Mouse (Mus musculus): ENCODE measurements around the gene Cdh5. TPM values are rescaled to one million over a fixed set of nuclear protein-coding genes. Genes with fewer than 3 reads are reported as not detected.

The Cdh5 gene
- total RNA-seq, 2 experiments from 2014 or later, result 36.4 to 46.9 TPM

GRCm38 (mm10) chr8:104146717-104147494 lies 45.5 kb downstream of the Cdh5 start:
- no peak for TF ChIP-seq CTCF (IDR thresholded peaks at IDR 0.05)
- DNase-seq, result no peak
- intact Hi-C loops (cut with DNase I), result loop anchor here (1.0 to 10.0 kb wide), 2 partner anchors 72 to 418 kb away; no protein-coding TSS in a partner anchor
- Histone ChIP-seq H3K4me3 (no peak overlapping the region), H3K27ac (no peak overlapping the region)

- intact Hi-C loops (cut with DNase I), result loop anchor here (10.0 kb wide), 1 partner anchor 417 kb away; no protein-coding TSS in a partner anchor
- no peak for TF ChIP-seq CTCF (IDR thresholded peaks at IDR 0.05)
- no peak overlapping the region for H3K27ac ChIP-seq
- H3K4me3 ChIP-seq, result no peak overlapping the region
- DNase-seq, result no peak
Measured at GRCm38 (mm10) chr8:104147947-104148346, 46.5 kb downstream of the Cdh5 start.

- Histone ChIP-seq H3K27ac (no peak overlapping the region), H3K4me3 (no peak overlapping the region)
- no peak for TF ChIP-seq CTCF (IDR thresholded peaks at IDR 0.05)
- intact Hi-C loops (cut with DNase I), result no loop called here
- no peak for DNase-seq
Measured at GRCm38 (mm10) chr8:104160731-104161130, 59.3 kb downstream of the Cdh5 start.

- DNase-seq, result no peak
- H3K4me3 ChIP-seq, result no peak overlapping the region
- no peak for TF ChIP-seq CTCF (IDR thresholded peaks at IDR 0.05)
- no peak overlapping the region for H3K27ac ChIP-seq
- intact Hi-C loops (cut with DNase I), result no loop called here
Measured at GRCm38 (mm10) chr8:104169461-104169860, 68.0 kb downstream of the Cdh5 start.

- Histone ChIP-seq H3K4me3 (peak within 1 kb of the TSS; percentile 73), H3K27ac (peak within 1 kb of the TSS; percentile 61)
- no peak for TF ChIP-seq CTCF (IDR thresholded peaks at IDR 0.05)
- DNase-seq, result peak; percentile 72
- intact Hi-C loops (cut with DNase I), result no loop called here
Measured at GRCm38 (mm10) chr8:104170118-104171049, 69.0 kb downstream of the Cdh5 start, which contains the start of gene Bean1. Gene Bean1, plus strand, starts transcription at chr8:104170442.

- Histone ChIP-seq H3K4me3 (peak overlapping the region; percentile 73), H3K27ac (peak overlapping the region; percentile 61)
- intact Hi-C loops (cut with DNase I), result no loop called here
- TF ChIP-seq CTCF (IDR thresholded peaks at IDR 0.05), result no peak
- no peak for DNase-seq
Measured at GRCm38 (mm10) chr8:104171050-104171620, 69.7 kb downstream of the Cdh5 start.

- no peak for DNase-seq
- Histone ChIP-seq H3K27ac (no peak overlapping the region), H3K4me3 (no peak overlapping the region)
- intact Hi-C loops (cut with DNase I), result no loop called here
- TF ChIP-seq CTCF (IDR thresholded peaks at IDR 0.05), result no peak
Measured at GRCm38 (mm10) chr8:104172420-104172819, 71.0 kb downstream of the Cdh5 start.

GRCm38 (mm10) chr8:104175848-104176527 lies 74.6 kb downstream of the Cdh5 start:
- Histone ChIP-seq H3K4me3 (no peak overlapping the region), H3K27ac (no peak overlapping the region)
- no peak for DNase-seq
- intact Hi-C loops (cut with DNase I), result no loop called here
- no peak for TF ChIP-seq CTCF (IDR thresholded peaks at IDR 0.05)

GRCm38 (mm10) chr8:104177054-104177453 lies 75.6 kb downstream of the Cdh5 start:
- no peak for DNase-seq
- TF ChIP-seq CTCF (IDR thresholded peaks at IDR 0.05), result no peak
- Histone ChIP-seq H3K27ac (no peak overlapping the region), H3K4me3 (no peak overlapping the region)
- intact Hi-C loops (cut with DNase I), result no loop called here

GRCm38 (mm10) chr8:104184905-104185304 lies 83.5 kb downstream of the Cdh5 start:
- Histone ChIP-seq H3K27ac (no peak overlapping the region), H3K4me3 (no peak overlapping the region)
- no peak for TF ChIP-seq CTCF (IDR thresholded peaks at IDR 0.05)
- DNase-seq, result no peak
- intact Hi-C loops (cut with DNase I), result no loop called here

- H3K4me3 ChIP-seq, result no peak overlapping the region
- intact Hi-C loops (cut with DNase I), result no loop called here
- DNase-seq, result no peak
- no peak overlapping the region for H3K27ac ChIP-seq
- TF ChIP-seq CTCF (IDR thresholded peaks at IDR 0.05), result no peak
Measured at GRCm38 (mm10) chr8:104186827-104187226, 85.4 kb downstream of the Cdh5 start.

GRCm38 (mm10) chr8:104187622-104188021 lies 86.2 kb downstream of the Cdh5 start:
- Histone ChIP-seq H3K4me3 (no peak overlapping the region), H3K27ac (no peak overlapping the region)
- DNase-seq, result no peak
- intact Hi-C loops (cut with DNase I), result no loop called here
- no peak for TF ChIP-seq CTCF (IDR thresholded peaks at IDR 0.05)

All from gastrocnemius, adult 2 months (tissue).